Mouse (Mus musculus) liver, postnatal 0 days (tissue): ENCODE data around the gene Ahdc1. TPM values are rescaled to one million over a fixed set of nuclear protein-coding genes. Genes with fewer than 3 reads are reported as not detected.

Source experiments
- ATAC-seq: fragments of 200-750 bp; cut with Nextera tagmentation; 2 replicates; pipeline ENCODE4 v1.8.0; 2017; ENCODE audit warnings: mild to moderate bottlenecking, moderate library complexity
- DNase-seq: peaks from one replicate; pipeline ENCODE4 v3.0.0-alpha.2; 2016
- H3K27ac ChIP-seq: fragments of 300-500 bp; sonication (generic); 2 replicates; pipeline ENCODE4 v1.5.1; 2014; ENCODE audit warnings: antibody characterized with exemption, moderate library complexity, mild to moderate bottlenecking, low read depth
- H3K27me3 ChIP-seq: fragments of 300-500 bp; sonication (generic); 2 replicates; pipeline ENCODE4 v1.6.1; 2014; ENCODE audit warnings: low read length, control low read depth, mixed read lengths; ENCODE audit not compliant: insufficient read depth
- H3K36me3 ChIP-seq: fragments of 300-500 bp; sonication (generic); replicated peaks from 2 replicates; pipeline ENCODE4 v1.6.1; 2014; ENCODE audit warnings: mild to moderate bottlenecking, control low read depth, low read length, moderate library complexity, mixed read lengths; ENCODE audit not compliant: insufficient read depth
- H3K4me1 ChIP-seq: fragments of 300-500 bp; sonication (generic); 2 replicates; pipeline ENCODE4 v1.6.1; 2014; ENCODE audit warnings: antibody characterized with exemption, mild to moderate bottlenecking, control low read depth; ENCODE audit not compliant: insufficient read depth
- H3K4me2 ChIP-seq: fragments of 300-500 bp; sonication (generic); 2 replicates; pipeline ENCODE4 v1.6.1; 2014; ENCODE audit warnings: low read depth, mild to moderate bottlenecking, low read length, moderate library complexity, mixed read lengths
- H3K4me3 ChIP-seq: fragments of 300-500 bp; sonication (generic); 2 replicates; pipeline ENCODE4 v1.5.1; 2014; ENCODE audit warnings: low read depth, low read length
- H3K9ac ChIP-seq: fragments of 300-500 bp; sonication (generic); replicated peaks from 2 replicates; pipeline ENCODE4 v1.6.1; 2014; ENCODE audit warnings: mild to moderate bottlenecking, moderate library complexity
- H3K9me3 ChIP-seq: fragments of 300-500 bp; sonication (generic); 2 replicates; pipeline ENCODE4 v1.6.1; 2016; ENCODE audit warnings: mild to moderate bottlenecking, control low read depth, low read length, mixed read lengths
- CTCF ChIP-seq: sonication (generic); IDR thresholded peaks from 2 replicates; pipeline ENCODE4 v1.5.1; 2016; ENCODE audit warnings: antibody characterized with exemption, low read depth
- EP300 ChIP-seq: IDR thresholded peaks from 2 replicates; pipeline ENCODE4 v1.6.1; 2016; ENCODE audit warnings: antibody characterized with exemption, low read depth, mild to moderate bottlenecking
- WGBS: fragments of 180-500 bp; shearing (Covaris S2); extraction: QIAGEN DNeasy Blood & Tissue Kit; methylation state at CpG from one replicate; pipeline ENCODE4 v1.1.7; 2014; ENCODE audit not compliant: insufficient replicate concordance; 5-methylcytosine and 5-hydroxymethylcytosine counted together
- polyA plus RNA-seq: library from polyadenylated mRNA; unstranded; fragments of >200 nt; fragmentation: Nextera tagmentation; extraction: Ambion mirVana; gene quantifications from 2 replicates; pipeline ENCODE4 v1.2.1, GENCODE M21; 2015

The Ahdc1 gene
- 0.76 and 0.87 TPM in 2 replicates for polyA plus RNA-seq

DNA sequence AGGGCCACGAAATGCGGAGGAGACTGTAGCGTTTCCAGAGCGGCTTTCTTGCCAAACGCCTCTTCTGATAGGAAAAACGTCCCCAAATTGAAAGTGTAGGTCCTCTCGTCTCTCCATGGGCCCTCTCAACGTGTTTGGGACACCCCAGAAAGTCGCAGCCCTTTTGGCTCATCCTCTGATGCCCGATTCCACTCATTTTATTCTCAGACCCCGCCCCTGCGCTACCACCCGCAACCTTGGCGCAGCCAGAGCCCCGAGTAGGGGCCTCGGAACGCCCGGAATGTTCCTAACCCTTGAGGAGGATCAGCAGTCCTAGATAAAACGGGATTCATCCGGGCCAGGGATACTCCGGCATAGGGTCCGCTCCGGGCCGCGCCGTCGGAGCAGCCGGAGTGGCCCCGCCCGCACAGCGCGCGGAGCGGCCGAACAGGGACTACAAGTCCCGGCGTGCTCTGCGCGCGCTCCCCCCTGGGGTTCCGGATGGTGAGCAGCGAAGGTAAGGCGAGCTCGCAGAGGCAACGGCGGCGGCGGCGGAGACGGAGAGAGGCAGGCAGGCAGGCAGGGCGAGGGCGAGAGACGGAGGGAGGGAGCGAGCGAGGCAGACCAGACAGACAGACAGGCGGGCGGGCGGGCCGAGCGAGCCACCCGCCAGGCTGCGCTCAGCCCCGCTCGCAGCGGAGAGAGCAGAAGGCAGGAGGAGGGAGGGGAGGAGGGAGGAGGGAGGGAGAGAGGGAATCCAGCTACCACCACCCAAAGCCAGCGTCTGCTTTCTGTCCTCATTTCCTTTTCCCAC lies at the start of gene Ahdc1:
Gene Ahdc1 (plus strand): TSS at position 233 of the 793 bp plus-strand sequence.
- DNase-seq: peak; percentile 94
- H3K27me3 ChIP-seq: peaks cover 14% of the 10 kb centered on the region
- H3K9me3 ChIP-seq: no peaks in the 10 kb centered on the region
- WGBS: 1% methylated on average over 66 of the region's 66 CpGs
- peak within 1 kb of the TSS; percentile 75 for H3K9ac ChIP-seq
- H3K27ac ChIP-seq: peak within 1 kb of the TSS; percentile 78
- peak within 1 kb of the TSS; percentile 95 for H3K4me2 ChIP-seq
- peak within 1 kb of the TSS; percentile 84 for H3K4me3 ChIP-seq
- no peaks in the 10 kb centered on the region for H3K36me3 ChIP-seq
- peak; percentile 88 for ATAC-seq
- H3K4me1 ChIP-seq: peaks cover 24% of the 10 kb centered on the region
- TF ChIP-seq EP300 (no peak), CTCF (peak; percentile 17)

DNA sequence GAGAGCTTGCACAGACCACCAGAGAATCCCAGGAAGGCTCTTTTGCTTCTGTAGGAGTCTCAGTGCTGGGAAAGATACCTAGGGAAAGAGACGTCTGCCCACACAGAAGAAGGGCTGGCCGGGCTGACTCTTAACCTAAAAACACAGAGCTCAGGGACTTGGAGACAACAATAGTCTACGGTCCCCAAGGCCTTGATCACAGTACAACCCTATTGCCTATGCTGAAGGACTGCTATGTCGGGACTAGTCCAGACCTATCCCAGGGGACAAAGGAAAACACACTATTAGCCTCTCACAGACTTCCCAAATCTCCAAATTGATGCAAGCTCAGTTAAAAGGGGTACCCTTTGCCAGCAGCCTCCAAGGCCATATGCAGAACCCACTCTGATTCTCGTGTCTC lies 49.2 kb upstream of the Ahdc1 start:
- WGBS: 77% methylated on average over 5 of the region's 5 CpGs
- ATAC-seq: no peak
- H3K4me1 ChIP-seq: peaks cover 28% of the 10 kb centered on the region

DNA sequence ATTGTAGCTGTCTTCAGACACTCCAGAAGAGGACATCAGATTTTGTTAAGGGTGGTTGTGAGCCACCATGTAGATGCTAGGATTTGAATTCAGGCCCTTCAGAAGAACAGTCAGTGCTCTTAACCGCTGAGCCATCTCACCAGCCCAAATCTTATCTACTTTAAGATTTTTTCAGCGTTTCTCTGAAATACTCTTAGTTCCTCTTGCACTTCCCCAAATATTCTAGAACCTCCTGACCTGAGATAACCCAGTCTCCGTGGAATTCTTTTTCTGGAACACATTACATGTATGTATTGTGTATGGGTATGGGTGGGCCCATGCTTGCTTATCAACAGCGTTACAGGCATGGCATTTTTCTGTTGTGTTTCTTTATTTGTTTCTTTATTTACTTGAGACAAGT lies 48.4 kb upstream of the Ahdc1 start:
- WGBS: 48% methylated on average over 4 of the region's 4 CpGs
- TF ChIP-seq CTCF (no peak), EP300 (no peak)
- Histone ChIP-seq H3K27ac (no peak overlapping the region), H3K9ac (no peak overlapping the region), H3K36me3 (no peaks in the 10 kb centered on the region), H3K4me3 (no peak overlapping the region), H3K4me1 (peaks cover 28% of the 10 kb centered on the region), H3K27me3 (no peaks in the 10 kb centered on the region), H3K4me2 (no peak overlapping the region), H3K9me3 (no peaks in the 10 kb centered on the region)
- ATAC-seq (no peak), DNase-seq (no peak)

More for the DNA sequence above, 49.2 kb upstream of the Ahdc1 start:
- Histone ChIP-seq H3K27me3 (no peaks in the 10 kb centered on the region), H3K27ac (peak overlapping the region; percentile 11; the same call in 1 of the 2 replicates), H3K4me2 (no peak overlapping the region), H3K36me3 (no peaks in the 10 kb centered on the region), H3K4me3 (no peak overlapping the region), H3K9ac (no peak overlapping the region), H3K9me3 (no peaks in the 10 kb centered on the region)
- DNase-seq: no peak
- no peak for TF ChIP-seq EP300
- no peak for TF ChIP-seq CTCF

- Histone ChIP-seq H3K9me3 (no peaks in the 10 kb centered on the region), H3K4me3 (no peak overlapping the region), H3K9ac (no peak overlapping the region), H3K4me2 (no peak overlapping the region), H3K27ac (no peak overlapping the region), H3K4me1 (peaks cover 28% of the 10 kb centered on the region), H3K36me3 (no peaks in the 10 kb centered on the region), H3K27me3 (no peaks in the 10 kb centered on the region)
- DNase-seq: no peak
- WGBS: 54% methylated on average over 2 of the region's 2 CpGs
- no peak for ATAC-seq
- no peak for TF ChIP-seq EP300
- no peak for TF ChIP-seq CTCF
Observed at GRCm38 (mm10) chr4:132963436-132963835, 47.6 kb upstream of the Ahdc1 start.

- no peaks in the 10 kb centered on the region for H3K27me3 ChIP-seq
- H3K9me3 ChIP-seq: no peaks in the 10 kb centered on the region
- DNase-seq (no peak), ATAC-seq (no peak)
- peaks cover 22% of the 10 kb centered on the region for H3K4me1 ChIP-seq
- no peak overlapping the region for H3K4me2 ChIP-seq
- no peak for TF ChIP-seq EP300
- no peak for TF ChIP-seq CTCF
- 64% methylated on average over 3 of the region's 3 CpGs for WGBS
- H3K27ac ChIP-seq: no peak overlapping the region
- H3K9ac ChIP-seq: no peak overlapping the region
- H3K36me3 ChIP-seq: no peaks in the 10 kb centered on the region
- no peak overlapping the region for H3K4me3 ChIP-seq
Observed at GRCm38 (mm10) chr4:132964064-132964463, 47.0 kb upstream of the Ahdc1 start.

- no peak overlapping the region for H3K4me2 ChIP-seq
- WGBS: 70% methylated on average over 5 of the region's 5 CpGs
Observed at GRCm38 (mm10) chr4:132964473-132964872, 46.6 kb upstream of the Ahdc1 start.

More at GRCm38 (mm10) chr4:132964473-132964872, 46.6 kb upstream of the Ahdc1 start:
- H3K27ac ChIP-seq: no peak overlapping the region
- no peak overlapping the region for H3K4me3 ChIP-seq
- H3K36me3 ChIP-seq: no peaks in the 10 kb centered on the region
- TF ChIP-seq EP300 (no peak), CTCF (no peak)
- no peak overlapping the region for H3K9ac ChIP-seq
- ATAC-seq: no peak
- peaks cover 18% of the 10 kb centered on the region for H3K4me1 ChIP-seq
- H3K27me3 ChIP-seq: no peaks in the 10 kb centered on the region
- no peaks in the 10 kb centered on the region for H3K9me3 ChIP-seq
- no peak for DNase-seq
